Mouse (Mus musculus): ENCODE measurements around the gene Gli1. TPM values are rescaled to one million over a fixed set of nuclear protein-coding genes. Genes with fewer than 3 reads are reported as not detected.
A peak's percentile ranks its signal among the peaks of the same experiment; 100 is the strongest.

Gene Gli1
- total RNA-seq, 2 experiments from 2014 or later, result 2.4 to 3.2 TPM

DNA sequence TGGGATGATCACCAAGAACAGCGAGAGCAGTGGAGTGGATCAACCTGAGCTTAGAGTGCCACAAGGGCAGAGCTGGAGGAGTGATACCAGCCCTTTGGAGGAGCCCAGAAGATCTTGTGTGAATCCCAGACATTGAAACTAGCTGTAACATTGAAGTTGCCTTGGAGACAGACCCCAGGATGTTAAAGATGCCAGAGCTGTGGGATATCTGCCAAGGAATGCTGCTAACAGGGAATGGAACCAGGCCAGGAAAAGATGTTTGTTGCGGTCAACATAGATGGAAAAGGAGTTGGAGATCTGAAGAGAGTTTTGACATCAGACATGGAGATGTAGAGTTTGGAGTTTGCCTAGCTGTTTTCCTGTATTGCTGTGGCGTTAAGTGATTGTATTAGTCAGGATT is 4.4 kb upstream of the Gli1 start:
- DNase-seq, result no peak

DNA sequence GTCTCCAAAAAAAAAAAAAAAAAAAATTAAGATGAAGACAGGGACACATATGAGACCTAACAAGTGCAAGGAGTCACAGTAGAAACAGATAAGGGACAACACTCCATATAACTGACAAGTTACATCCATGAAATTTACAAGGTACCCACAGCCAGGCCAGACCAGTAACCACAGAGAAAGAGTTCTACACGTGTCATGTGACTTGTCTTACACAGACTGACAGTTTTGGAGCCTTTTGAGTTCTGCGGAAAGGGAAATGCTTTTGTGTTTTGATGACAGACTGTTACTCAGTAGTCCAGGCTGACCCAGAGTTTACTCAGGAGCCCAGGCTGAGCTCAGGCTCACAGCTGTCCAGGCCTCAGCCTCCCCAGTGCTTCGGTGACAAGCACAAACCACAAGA is 1.3 kb upstream of the Gli1 start:
- DNase-seq, result no peak

DNA sequence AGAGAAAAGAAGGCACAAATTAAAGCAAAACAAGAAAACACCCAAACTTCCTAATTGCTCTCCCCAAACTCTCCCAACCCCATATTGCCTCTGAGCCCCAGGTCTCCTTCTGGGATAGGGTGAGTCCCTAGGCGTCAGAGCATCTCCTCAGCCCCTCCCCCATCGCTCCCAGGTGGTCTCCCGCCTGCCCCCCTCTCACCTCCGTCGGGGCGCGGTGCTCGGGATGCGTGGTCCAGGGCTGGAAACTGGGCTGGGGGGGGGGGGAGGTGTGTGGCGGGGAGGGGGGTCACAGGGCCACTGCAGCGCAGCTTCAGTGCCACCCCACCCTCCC is 449 bp downstream of the Gli1 start:
- DNase-seq, result no peak

DNA sequence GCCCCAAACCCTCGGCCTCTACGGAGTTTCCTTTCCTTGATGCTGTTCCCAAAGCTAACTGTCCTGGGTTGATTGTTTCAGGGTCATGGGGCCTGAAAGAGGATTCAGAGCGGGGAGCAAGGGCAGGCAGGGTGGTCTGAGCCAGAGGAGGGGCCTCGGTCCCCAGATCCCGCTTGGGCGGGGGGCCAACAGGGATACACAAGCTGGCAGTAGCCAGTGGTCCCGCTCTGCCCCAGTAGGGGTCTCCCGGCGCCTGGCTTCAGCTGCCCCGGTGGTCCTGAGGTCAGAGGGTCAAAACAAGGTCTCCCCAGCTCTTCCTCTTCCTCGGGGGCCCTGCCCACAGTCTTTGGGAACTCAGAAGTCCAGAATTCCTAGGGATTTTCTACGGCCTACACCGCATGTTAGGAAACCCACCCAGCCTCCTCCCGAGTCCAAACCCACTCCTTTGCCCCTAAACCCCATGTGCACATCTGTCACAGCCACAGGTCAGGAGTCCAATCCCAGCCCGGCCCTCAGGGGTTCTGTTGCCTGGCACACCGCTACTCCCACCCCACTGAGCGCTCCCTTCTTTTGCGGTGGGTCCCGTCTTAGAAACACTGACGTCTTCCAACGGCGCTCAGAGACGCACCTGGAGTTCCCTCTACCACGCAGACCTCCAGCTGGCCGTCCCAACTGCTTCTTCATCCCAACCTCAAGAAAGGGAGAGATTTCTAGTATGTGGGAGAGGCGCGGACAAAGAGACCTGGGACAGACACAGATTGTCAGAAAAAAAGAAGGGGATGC is 1.0 kb downstream of the Gli1 start:
- DNase-seq, result no peak

DNA sequence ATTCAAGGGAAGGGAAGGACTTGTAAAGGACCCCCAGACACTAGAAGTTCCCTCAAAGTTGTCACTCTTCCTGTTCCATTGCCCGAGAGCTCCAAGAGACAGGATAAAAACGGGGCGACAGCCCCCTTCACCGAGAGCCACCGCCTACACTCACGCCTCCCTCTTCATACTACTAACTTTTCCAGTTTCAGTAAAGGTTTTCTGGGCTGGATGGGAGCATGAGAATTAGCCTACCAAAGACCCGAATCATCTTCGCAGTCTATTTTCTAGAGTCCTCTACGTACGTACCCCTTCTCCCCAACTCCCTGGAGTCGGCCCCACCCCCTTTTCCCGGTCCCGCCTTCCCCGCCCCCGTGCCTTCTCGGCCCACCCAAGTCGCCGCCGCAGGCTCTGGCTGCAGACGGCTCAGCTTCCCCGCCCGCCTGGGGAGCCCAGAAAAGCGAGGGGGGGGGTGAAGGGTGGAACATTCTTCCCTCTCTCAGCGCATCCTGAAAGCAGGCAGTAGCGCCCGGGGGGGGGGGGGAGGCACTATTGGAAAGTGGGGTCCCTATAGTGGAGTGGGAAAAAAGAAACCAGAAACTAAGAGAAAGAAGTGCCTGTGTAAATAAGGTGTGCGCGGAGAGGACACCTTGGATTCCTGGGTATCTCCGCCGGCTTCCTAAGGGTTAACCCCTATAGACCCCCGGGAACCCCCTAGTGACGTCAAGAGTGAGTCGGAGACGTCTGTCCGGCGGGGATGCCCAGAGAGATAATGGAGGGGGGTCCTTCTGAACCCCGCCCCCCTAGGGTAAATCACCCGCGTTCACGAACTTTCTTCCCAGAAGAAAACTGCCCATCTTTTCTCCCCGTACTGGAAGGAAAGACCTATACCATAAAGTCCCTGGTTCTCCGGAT is 1.8 kb downstream of the Gli1 start:
- DNase-seq, result no peak

DNA sequence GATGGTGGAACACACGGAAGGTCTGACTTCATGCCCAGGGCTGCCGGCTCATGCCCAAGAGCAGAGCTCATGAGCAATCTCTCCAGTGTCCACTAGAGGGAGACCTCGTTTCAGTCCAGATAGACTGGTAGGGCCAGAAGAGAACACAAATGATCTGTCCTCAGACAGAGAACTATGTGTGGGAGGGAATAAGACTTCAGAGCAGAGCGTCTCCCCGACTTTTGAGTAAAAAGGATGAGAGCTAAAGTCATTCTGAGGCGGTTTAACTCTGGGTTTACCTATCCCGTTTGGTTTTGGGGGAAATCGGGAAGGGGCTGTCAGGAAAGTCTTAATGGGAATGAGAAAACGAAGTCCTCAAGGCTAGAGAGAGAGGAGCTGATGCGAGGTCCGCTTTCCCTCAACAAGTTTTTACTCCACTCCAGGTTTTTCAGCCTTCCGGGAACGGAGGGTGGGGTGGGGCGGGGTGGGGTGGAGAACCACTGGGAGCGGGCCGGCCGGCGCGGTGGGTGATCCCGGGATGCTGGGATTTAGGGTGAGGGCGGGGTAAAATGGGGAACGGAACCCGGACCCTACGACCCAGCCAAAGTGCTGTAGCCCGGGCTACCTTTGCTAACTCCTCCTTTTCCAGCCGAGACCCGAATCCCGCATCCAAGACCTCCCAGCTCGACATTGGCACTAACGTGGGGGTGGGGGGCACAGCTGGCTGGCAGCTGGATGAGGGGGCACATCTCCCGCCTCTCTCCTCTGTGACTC is 2.7 kb downstream of the Gli1 start:
- peak; percentile 76 to 83 for DNase-seq

DNA sequence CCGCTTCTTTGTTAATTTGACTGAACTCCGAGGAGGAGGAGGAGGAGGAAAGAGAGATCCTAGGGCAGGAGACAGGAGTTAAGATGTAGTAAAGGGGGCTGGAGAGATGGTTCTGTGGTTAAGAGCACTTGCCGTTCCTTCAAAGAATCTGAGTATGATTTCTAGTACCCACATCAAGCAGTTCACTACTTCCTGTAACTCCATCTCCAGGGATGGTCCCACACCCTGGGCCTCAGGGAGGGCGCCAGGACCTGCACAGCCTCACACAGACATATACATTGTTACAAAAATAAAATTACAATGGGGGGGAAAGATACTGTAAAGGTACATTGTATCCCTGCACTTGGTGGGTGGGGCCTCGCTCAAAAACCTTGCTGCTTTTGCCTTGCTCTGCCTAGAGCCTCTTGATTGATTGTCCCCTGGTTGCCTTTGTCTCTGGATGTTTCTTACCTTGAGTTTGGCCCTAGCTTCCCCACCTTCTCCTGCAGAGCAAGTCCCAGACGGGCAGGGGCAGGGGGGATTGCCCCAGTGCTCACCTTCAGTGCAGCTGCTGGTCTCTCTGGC is 4.2 kb downstream of the Gli1 start:
- DNase-seq, result no peak

DNA sequence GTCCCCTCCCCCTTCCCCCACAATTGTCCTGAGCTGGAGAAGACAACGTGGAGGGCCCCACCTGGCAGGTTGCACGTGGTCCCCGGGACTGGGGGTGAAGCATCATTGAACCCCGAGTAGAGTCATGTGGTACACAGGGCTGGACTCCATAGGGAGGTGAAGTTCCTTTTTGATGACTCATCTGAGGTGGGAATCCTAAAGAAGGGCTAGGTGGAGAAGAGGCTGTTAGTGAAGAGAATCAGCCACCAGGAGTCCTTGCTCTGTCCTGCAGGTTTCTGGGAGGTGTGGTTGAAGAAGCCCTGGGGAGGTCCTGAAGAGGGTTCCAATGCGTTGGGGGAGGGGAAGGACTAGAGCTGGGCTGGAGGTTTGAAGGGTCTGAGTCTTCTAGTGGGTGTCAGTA is 4.8 kb downstream of the Gli1 start:
- no peak for DNase-seq

DNA sequence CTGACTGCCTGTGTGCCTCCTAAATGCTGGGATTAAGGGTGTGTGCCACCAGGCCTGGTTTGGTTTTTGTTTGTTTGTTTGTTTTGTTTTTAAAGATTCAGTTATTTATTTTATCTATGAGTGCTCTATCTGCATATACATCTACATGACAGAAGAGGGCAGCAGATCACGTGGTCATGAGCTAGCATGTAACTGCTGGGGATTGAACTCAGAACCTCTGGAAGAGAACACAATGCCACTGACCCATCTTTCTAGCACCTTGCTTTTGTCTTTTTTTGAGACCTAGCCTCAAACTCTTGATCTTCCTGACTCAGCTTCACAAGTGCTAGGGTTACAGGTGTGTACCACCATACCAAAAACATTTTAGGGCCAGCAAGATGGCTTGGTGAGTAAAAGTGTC is 6.5 kb downstream of the Gli1 start:
- DNase-seq, result no peak

DNA sequence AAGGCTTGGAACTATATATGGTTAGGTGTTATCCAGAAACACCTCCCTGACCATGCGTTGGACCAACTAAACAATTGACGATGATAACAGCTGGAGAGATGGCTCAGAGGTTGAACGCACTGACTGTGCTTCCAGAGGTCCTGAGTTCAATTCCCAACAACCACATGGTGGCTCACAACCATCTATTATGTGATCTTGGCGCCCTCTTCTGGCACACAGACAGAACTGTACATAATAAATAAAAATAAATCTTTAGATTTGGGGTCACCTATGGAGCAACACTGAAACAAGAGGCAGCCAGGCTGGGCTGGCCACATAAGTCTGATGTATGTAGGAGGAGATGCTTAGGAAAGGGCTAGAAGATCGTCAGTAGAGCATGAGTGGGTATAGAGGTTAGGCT is 8.6 kb downstream of the Gli1 start:
- DNase-seq, result no peak

DNA sequence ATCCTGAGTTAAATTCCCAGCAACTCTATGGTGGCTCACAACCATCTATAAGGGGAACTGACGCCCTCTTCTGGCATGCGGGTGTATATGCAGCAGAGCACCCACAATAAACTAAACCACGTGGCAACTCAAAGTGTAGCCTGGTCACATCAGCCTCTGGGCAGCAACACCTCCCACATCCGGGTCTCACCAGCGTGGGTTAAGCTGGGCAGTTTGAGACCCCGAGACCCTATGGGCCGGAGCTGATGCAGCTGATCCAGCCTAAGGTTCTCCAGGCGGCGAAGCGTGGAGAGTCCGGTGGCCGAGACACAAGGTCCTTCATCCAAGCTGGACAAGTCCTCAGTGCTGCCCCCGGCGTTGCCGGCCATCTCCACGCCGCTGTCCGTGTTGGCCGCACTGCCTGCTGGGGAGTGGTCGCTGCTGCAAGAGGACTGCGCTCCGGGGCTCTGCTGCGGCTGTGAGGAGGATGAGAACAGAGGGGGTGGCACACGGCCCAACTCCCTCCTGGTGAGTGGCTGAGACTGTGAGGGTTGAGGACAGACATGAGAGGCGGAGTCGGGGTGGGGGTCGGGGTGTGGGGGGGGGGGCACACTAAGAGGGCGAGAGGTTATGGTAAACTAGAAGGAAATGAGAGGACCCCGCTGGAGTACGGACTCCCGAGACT is 9.4 kb downstream of the Gli1 start:
- DNase-seq, result no peak

DNA sequence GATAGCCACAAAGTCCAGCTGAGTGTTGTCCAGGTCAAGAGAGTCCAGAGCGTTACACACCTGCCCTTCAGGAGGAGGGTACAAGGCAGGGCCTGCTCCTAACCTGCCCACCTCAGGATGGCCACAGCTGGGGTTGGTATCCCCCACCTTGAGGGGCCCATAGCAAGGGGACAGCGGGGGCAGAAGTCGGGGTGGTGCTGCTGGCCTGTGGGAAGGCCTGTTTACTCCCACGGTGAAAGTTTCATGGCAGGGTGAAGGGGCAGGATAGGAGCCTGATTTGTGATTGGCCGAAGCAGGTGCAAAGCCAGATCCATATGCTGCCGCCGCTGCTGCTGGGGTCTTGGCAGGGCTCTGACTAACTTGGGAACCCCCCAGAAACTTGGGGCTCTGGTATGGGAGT is 11.6 kb downstream of the Gli1 start:
- no peak for DNase-seq

DNA sequence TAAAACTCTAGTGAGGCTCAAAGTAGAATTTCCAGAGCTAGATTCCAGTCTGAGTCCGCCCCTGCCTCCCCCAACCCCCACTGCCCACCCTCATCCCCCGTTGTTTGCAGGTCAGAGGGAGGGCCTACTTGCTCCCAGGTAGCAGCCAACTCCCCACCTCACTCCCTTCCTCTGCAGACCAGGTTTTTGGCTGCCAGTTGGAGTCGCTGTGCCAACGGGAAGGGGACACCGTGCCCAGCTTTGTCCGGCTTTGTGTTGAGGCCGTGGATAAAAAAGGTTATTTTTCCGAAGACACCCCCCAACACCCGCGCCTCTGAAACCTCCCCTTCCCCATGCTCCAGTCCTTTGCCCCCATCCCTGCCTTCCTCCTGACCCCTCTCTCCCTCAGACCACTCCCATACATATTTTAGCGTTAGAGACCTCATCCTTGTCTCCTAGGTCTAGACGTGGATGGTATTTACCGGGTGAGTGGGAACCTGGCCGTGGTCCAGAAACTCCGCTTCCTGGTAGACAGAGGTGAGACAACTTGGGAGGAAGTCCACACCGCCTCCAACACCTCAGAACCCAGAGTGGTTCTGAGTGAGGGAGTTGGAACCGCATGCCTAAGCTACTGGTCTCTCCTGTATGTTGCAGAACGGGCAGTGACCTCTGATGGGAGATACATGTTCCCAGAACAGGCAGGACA is 14.2 kb downstream of the Gli1 start:
- no peak for DNase-seq

DNA sequence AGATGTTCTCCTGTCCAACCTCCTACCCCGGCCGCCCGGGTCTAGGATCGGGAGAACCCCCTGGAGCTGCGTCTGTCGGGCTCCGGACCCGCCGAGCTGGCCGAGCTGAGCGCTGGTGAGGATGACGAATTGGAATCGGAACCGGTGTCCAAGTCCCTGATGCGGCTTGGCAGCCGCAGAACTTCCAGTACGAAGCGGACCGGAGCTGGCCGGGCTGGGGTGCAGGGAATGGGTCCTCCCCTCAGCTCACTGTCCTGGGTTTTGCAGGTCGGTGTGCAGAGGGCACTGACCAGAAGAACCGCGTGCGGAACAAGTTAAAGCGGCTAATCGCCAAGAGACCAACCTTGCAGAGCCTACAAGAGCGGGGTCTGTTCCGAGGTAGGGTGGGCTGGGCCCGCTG is 14.9 kb downstream of the Gli1 start:
- no peak for DNase-seq

DNA sequence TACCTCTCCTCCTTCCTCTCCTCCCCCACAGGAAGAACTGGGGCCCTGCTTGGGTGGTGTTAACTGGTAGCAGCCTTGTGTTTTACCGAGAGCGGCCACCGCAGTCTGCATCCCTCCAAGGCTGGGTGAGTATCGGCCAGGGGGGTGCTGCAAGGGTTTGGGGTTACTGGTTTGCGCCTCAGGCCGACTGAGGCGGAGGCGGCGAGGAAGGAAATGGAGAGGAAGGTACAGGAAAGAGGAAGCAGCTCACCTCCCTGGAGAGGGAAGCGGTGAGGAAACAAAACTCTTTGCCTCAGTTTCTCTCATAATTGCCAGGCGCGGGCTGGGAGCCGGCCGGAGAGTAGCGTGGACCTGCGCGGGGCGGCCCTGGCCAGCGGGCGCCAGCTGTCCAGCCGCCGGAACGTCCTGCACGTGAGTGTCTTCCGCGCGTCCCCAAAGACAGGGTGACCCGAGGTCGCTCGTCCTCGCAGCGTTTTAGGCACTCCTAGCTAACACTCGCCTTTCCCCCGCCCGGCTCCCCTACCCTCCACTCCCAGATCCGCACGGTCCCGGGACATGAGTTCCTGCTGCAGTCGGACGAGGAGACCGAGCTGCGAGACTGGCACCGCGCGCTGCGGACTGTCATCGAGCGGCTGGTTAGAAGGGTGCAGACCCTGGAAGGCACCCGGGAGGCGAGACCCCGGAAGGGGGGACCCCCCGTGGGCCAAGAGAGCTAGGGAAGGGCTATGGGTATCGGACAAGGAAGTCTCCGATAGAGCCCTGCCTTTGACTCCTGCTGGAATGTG is 15.6 kb downstream of the Gli1 start:
- no peak for DNase-seq

DNA sequence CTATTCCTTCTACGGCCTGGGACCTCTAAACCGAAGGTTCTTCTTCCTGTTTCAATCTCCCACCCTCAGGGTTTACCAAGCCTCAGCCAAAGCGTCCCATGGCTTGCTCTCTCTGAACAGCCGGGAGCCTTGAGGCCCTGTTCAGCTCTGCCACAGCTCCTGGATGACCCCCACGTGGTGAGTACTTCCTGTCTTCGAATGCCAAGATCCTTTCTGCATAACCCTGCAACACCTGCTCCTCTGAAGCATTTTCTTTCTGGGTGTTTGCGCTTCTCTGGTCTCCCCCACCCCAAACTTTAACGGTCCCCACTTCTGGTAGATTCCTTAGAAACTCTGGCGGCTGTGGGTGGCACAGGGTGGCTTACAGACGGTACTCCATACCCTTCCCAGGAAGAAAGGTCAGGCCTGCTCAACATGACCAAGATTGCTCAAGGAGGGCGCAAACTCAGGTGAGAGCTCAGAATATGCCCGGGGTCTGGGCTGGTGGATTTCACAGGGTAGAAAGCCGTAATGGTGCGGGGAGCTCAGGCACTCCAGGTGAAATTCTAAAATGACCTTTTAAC is 16.2 kb downstream of the Gli1 start:
- no peak for DNase-seq

DNA sequence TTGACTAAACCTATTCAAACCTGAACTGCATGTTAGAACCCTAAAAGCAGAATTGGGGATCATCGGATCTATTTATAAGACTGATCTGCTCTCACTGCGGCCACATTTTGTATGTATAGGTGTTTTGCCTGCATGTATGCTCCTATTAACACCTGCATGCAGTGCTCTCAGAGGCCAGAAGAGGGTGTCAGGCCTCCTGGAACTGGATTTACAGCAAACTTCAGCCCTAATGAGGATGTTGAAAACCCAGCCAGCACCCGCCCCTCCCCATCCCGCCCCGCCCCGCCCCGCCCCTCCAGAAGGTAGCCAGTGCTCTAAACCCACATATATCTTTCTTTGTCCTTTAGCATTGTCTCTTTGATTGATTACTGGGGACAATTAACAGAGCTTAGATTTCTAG is 17.3 kb downstream of the Gli1 start:
- DNase-seq, result no peak

DNA sequence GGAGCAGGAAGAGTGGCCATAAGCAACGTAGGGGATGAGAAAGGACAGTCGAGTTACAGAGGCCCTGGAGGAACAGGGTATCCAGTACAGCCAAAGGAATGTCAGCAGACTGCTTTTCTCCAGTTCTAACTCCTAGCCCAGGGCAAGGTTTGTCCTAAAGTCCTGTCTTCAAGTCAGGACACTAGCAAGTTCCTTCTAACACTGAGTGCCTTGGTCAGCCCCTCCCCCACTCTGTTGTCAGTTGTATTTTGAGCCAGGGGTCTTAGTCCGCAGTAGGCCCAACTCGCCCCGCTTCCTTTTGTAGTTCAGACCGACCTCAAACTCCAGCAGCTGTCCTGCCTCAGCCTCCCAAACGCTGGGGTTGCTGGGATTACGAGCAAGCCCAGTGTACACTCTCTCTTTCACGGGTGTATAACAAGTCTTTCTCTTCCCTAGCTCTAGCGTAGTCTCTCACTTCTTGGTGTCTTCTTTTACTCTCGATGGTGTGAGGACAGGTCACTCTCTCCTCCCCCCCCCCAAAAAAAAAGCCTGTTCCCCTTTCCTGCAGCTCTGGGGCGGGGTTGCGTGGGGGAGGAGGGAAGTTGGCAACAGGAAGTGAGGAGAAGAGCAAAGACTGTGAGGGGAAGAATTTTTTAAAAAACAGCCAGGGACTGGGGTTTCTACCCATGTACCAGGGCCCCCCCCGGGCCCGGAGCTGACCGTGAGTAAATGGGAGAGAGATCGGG is 18.5 kb downstream of the Gli1 start:
- DNase-seq, result no peak

DNA sequence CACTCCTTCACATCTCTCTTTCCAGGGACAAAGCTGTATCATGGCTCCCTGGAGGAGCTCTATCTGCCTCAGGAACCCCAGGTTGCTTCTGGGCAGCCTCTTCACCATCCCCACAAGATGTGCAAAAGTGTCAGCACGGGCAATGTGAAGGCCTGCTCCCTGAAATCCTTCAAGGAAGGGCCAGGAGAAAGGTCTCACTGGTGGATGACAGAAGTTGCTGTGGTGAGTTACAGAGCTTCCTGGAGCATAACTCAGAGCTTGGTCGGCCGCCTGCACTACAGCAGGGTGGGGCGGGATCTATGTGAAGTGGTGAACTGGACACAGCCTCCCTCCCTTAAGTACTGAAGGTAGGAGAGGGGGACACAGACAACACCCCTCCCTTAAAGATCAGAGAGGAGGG is 19.1 kb downstream of the Gli1 start:
- DNase-seq, result no peak

DNA sequence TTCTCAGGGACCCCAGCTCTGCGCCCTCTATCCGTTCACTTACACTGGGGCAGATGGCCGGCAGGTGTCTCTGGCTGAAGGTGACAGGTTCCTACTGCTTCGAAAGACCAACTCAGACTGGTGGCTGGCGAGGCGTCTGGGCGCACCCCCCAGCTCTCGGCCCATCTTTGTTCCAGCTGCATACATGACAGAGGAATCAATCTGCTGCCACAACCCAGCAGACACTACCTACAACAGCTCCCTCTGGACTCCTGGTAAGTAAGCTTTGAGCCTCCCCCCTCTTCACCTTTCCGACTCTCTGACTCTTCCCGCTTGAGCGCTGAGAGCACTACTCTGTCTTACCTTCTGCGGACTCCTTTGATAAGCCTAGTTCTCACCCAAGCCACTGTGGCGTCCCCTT is 19.6 kb downstream of the Gli1 start:
- DNase-seq, result no peak

Data from layer of hippocampus, postnatal 36 days (tissue).